Mouse (Mus musculus): ENCODE data around the gene Spred2.
"Not testable (repeated sequence)": the region's sequence is repeated elsewhere in the genome, so short reads cannot be mapped to it uniquely, and the experiment has no call there.

Spred2 gene

GRCm38 (mm10) chr11:20052814-20053536 lies 128.8 kb downstream of the Spred2 start:
- DNase-seq (ENCODE audit: low read depth in 2 of 2, low spot score in 2 of 2), result no peak

- DNase-seq (ENCODE audit: low read depth in 2 of 2, low spot score in 2 of 2), result no peak
Observed at GRCm38 (mm10) chr11:20053951-20054350, 129.8 kb downstream of the Spred2 start.

- DNase-seq (ENCODE audit: low read depth in 2 of 2, low spot score in 2 of 2), result no peak
Observed at GRCm38 (mm10) chr11:20054617-20055016, 130.4 kb downstream of the Spred2 start.

- no peak for DNase-seq (ENCODE audit: low read depth in 2 of 2, low spot score in 2 of 2)
Observed at GRCm38 (mm10) chr11:20056168-20056567, 132.0 kb downstream of the Spred2 start.

DNA sequence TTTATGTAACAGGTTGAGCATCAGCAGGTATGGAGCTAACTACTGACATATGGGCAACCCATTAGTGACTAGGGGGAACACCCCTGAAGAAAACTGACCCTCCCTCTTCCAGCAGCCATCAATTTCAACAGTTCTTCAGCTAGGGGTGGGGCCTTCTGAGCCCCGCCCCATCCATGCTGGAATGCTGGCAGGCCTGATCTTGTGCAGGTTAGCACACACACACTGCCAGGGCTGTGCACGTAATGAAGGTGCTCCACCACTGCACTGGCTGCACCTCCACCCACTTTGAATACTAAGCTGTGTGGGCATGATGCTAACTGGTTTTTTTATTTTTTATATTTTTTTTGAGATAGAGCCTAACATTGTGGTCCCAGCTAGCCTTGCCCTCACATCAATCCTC lies 133.3 kb downstream of the Spred2 start:
- no peak for DNase-seq (ENCODE audit: low read depth in 2 of 2, low spot score in 2 of 2)

DNA sequence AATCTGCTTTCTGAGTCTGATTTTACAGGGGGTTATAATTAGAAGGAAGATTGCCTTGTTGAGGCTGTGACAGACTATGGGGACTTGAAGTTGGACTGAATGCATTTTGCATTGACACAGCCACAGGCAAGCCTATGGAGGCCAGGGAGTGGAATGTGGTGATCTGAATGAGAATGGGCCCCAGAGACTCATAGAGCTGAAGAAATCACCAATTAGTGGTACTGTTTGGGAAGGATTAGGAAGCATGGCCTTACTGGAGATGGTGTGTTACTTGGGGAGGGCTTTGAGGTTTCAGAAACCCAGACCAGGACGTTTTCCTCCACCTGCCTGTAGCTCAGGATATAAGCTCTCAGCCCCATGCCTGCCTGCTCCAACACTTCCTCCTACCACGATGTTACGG lies 135.6 kb downstream of the Spred2 start:
- DNase-seq (ENCODE audit: low read depth in 2 of 2, low spot score in 2 of 2), result no peak

DNA sequence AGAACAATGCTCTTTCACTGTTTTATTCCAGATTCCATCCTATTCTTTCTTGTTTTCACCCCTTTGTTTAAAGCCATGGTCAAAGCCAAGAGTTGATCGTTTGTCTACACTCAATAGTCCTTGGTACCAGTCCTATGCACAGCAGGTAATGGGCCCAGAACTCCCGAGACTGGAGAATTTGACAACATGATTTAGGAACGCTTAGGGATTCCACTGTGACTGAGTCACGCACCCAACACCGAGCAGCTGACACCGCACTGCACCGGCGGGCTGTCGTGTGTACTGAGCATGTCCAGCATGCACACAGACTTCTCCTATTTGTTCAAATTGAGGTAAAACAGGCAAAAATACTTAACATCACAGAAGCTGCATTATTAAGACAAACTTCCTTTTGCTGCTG lies 138.6 kb downstream of the Spred2 start:
- not testable (repeated sequence) for DNase-seq (ENCODE audit: low read depth in 2 of 2, low spot score in 2 of 2)

GRCm38 (mm10) chr11:20064086-20064485 lies 139.9 kb downstream of the Spred2 start:
- not testable (repeated sequence) for DNase-seq (ENCODE audit: low read depth in 2 of 2, low spot score in 2 of 2)

DNA sequence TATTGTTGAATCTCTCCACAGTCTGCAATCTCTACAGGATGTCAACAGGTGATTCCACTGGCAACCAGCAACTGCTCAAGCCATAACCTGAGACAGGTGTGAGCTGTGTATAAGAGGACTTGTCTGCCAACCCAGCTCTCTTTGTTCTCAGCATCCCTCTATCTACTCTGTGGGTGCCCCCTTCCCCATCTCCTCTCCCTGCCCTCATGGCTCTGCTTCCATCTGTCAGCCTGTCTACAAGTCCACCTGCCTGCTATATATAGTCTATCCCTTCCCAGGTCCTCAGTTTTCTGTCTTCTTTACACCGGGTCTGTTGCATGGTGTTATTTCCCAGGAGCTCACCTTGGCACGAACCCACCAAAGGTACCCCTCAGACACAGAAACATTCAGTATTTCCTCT lies 140.8 kb downstream of the Spred2 start:
- no peak for DNase-seq (ENCODE audit: low read depth in 2 of 2, low spot score in 2 of 2)

GRCm38 (mm10) chr11:20066106-20066505 lies 141.9 kb downstream of the Spred2 start:
- no peak for DNase-seq (ENCODE audit: low read depth in 2 of 2, low spot score in 2 of 2)

DNA sequence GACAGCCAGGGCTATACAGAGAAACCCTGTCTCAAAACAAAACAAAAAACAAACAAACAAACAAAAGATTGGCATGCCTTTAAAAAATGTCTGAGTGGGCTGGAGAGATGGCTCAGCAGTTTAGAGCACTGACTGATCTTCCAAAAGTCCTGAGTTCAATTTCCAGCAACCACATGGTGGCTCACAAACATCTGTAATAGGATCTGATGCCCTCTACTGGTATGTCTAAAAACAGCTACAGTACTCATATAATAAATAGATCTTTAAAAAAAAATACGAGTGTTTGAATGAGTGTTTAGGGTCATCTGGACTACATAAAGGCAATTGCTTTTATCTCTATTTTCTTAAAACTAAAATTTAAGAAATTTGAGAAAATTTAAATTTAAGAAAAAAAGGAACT lies 143.3 kb downstream of the Spred2 start:
- DNase-seq (ENCODE audit: low read depth in 2 of 2, low spot score in 2 of 2), result no peak

GRCm38 (mm10) chr11:20068346-20069004 lies 144.3 kb downstream of the Spred2 start:
- DNase-seq (ENCODE audit: low read depth in 2 of 2, low spot score in 2 of 2), result no peak

- no peak for DNase-seq (ENCODE audit: low read depth in 2 of 2, low spot score in 2 of 2)
Observed at GRCm38 (mm10) chr11:20072174-20072573, 148.0 kb downstream of the Spred2 start.

- DNase-seq (ENCODE audit: low read depth in 2 of 2, low spot score in 2 of 2), result no peak
Observed at GRCm38 (mm10) chr11:20072826-20073225, 148.7 kb downstream of the Spred2 start.

Data from CD8-positive naive resting alpha-beta T cell, adult 2 months (primary cell).